Mouse (Mus musculus) fibroblast of lung, adult 2 months (primary cell): Measurements from ENCODE around the gene Zfp747.
"Not testable (repeated sequence)": the region's sequence is repeated elsewhere in the genome, so short reads cannot be mapped to it uniquely, and the experiment has no call there.

Experiments used
- DNase-seq: peaks from one replicate; pipeline ENCODE4 v3.0.0-alpha.2; 2011; ENCODE audit warnings: low read depth

The Zfp747 gene

DNA sequence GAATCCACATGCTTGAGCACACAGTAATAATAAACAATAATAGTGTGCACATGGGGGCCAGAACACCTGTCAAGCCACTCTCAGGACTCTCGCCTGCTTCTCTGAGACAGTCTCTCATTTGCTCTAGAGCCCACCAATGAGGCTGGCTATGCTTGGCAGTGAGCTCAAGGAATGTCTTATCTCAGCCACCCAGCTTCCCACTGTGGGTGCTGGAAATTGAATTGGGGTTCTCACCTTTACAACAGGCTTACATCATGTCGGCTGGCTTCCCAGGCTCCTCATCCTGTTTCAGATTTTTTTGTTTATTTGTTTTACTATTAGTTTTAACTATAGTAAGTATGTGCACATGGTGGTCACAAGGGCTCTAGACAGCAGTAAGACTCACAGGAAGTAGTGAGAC is 4.6 kb downstream of the Zfp747 start:
- DNase-seq, result no peak

DNA sequence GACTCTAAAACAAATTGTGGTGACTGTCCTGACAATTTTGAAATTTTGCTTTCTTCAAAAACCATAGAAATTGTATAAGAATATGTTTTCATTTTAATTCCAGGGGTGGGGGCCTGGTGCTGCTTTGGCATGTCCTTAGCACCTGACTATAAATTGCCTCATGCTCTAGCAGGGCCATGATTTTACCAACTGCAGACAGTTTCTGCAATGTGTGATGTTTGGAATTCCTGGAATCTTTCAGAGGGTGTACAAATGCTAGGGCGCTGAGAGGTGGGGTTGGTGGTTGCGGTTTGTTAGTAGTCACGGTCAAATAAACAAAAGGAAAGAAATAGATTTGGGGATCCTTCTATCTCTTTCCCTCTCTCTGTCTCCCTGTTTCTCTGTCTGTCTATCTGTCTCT is 9.6 kb downstream of the Zfp747 start:
- DNase-seq, result no peak

DNA sequence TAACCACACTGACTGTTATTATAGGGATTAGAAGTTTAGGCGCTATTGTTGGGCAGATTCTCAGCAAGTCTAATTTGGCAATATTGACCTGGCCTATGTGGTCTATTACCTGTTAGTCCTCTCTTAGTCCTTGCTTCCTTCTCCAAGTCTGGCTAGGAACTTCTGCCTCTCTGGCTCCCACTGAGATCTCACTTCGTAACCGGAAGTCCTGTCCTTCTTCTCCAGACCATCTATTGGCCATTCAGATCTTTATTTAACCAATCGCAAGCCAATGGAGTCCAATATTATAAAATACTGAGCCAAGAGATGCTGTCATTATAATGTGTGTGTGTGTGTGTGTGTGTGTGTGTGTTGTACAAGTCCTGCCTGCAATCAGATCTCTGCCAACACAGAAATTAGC is 11.7 kb downstream of the Zfp747 start:
- DNase-seq, result no peak

DNA sequence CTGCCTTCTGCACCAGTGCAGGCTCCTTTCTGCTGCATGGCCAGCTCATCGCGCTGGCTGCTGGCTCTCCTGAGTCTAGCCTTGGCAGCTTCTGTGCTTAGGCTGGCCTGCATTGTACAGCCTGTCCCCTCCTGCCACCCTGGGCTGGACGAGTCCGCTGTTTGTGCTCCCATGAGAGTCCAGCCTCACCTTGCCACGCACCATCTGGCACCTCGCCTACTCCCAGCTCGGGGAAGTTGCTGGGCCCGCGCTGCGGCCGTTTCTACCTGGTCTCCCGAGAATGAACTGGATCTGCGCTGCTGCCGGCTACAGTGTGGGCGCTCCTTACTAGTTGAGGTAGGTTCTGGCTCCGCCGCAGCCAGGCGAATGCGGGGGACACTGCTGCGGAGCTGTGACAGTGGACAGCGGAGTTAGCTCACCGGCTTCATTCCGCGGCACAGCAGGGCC is 12.4 kb downstream of the Zfp747 start:
- no peak for DNase-seq

DNA sequence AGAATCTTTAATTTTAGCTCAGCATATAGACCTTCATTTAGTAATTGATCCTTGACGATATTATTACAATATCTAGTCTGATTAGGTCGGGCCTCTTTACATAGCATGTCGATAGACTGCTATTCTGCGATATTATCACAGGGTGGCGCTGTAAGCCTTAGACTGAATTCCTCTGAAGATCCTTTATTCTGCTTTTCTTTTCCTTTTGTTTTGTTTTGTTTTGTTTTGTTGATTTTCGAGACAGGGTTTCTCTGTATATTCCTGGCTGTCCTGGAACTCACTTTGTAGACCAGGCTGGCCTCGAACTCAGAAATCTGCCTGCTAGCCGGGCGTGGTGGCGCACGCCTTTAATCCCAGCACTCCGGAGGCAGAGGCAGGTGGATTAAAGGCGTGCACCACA is 13.4 kb downstream of the Zfp747 start:
- DNase-seq, result not testable (repeated sequence)

DNA sequence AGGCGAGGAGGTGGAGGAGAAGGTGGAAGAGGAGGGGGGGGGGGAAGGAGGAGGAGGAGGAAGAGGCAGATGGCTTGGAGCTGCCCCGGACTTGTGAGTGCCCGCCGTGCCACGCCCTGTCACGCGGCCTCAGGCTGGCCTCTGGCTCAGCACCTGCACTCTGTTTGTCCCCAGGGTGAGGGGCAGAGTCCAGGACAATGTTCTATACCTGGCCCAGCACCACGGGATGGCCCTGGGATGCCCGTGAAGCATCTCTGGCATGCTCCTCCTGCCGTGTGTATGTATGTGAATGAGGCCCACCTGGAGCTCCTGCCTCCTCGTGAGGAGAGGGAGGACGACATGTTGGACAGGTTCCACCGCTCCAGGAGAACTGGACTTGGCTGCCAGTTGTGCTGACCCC is 14.4 kb downstream of the Zfp747 start:
- no peak for DNase-seq

DNA sequence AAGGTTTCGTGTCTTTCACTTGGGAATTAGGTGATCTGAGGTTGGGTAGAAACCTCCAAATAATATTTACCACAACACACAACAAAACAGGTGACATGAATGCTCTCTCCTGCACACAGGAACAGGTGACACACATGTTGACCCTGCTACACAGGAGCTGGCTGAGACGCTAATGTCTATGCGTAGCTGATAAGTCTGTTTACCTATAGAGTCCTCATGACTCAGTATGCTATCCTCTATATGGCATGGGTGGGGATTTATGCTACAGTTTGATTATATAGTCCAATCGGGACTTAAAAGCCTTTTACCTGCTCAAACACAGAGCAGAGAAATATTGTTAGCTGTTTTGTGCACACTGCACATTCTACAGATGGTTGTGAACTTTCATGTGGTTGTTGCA is 15.6 kb downstream of the Zfp747 start:
- DNase-seq, result no peak

DNA sequence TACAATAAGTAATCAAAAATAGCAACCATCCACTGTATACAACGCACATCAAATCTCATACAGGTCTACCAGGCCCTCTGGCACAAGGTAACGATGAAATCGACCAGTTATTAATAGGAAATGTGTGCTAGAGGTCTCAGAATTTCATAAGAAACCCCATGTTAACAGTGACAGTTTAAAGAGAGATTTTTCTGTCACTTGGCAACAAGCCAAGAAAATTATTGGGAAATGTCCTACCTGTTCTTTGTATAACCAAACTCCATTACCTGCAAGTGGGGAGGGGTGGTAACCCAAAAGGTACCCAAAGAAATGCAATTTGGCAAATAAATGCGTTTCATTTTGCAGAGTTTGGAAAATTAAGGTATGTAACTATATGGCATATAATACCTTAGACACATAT is 17.4 kb downstream of the Zfp747 start:
- no peak for DNase-seq

DNA sequence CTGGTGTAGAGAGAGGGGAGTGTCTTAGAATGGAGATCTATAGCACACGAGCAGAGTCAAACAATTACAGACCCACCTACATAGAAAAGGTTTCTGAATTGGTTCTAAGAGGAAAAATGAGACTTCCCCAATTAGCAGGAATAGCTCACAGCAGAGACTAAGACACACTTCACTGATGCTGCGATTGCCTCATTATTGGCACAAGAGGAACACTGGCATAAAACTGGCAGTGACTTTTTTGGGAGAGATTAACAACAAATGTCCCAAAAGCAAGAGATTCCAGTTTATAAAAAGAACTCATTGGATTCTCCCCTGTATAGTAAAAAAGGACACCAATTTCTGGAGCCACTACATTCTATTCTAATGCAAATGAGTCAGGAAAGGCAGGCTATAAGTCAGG is 18.0 kb downstream of the Zfp747 start:
- DNase-seq, result no peak

DNA sequence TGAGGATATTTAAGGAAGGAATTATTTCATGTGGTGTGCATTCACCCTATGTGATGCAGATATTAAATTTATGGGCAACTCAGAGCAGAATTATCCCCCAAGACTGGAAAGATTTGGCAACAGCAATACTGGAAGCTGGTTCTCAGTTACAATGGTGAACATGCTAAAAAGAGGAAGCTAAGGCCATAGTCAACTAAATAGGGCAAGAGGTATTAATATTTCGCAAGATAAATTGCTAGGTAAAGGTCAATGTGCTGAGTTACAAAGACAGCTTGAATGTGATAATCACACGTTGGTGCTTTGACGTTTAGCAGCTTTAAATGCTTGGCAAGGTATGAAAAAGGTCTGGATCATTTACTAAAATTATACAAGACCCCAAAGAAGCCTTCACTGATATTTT is 20.1 kb downstream of the Zfp747 start:
- no peak for DNase-seq

DNA sequence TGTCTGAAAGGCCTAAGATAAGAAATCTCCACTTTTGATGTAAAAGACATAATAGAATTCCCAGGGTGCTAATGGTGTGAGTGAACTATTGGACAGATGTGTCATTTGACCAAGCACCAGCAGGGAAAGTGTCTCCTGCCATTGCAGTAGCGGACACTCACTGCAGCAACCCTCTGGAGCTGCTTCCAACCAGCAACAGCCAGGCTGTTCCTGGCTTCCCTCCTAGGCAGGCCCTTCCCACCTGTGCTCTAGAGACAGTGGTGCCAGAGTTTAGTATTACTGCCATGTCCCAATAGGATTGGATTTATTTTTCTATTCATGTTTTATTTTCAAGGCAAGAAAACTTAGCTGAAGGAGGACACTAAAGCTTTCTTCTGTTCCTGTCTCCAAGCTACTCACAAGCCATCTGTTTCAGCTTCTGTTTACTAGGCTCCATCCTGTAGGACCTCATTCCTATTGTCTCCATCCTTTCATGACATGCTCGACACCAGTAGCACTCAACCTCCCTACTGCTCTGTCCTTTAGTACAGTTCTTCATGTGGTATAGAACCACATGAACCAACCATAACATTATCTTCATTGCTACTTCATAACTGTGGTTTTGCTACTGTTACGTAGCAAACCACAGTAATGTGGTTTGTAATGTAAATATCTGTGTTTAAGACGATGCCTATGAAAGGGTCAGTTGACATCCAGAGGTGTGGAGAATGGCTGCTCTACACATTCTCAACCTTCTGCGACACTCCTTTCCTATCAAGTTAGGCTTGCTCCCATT is 24.4 kb downstream of the Zfp747 start:
- DNase-seq, result no peak

DNA sequence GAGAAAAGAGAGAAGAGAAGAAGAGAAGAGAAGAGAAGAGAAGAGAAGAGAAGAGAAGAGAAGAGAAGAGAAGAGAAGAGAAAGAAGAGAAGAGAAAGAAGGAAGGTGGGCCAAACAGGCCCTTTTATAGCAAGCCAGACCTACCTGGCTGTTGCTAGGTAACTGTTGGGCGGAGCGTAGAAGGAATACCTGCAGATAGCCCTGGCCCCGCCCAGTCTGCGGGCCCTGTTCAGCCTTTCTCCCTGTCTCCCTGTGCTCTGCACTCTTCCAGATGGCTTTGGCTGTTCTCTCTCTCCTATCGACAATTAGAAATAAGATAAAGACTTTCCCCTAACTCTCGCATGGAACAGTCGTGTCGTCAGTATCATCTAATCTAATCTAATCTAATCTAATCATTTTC is 29.2 kb downstream of the Zfp747 start:
- DNase-seq, result no peak

DNA sequence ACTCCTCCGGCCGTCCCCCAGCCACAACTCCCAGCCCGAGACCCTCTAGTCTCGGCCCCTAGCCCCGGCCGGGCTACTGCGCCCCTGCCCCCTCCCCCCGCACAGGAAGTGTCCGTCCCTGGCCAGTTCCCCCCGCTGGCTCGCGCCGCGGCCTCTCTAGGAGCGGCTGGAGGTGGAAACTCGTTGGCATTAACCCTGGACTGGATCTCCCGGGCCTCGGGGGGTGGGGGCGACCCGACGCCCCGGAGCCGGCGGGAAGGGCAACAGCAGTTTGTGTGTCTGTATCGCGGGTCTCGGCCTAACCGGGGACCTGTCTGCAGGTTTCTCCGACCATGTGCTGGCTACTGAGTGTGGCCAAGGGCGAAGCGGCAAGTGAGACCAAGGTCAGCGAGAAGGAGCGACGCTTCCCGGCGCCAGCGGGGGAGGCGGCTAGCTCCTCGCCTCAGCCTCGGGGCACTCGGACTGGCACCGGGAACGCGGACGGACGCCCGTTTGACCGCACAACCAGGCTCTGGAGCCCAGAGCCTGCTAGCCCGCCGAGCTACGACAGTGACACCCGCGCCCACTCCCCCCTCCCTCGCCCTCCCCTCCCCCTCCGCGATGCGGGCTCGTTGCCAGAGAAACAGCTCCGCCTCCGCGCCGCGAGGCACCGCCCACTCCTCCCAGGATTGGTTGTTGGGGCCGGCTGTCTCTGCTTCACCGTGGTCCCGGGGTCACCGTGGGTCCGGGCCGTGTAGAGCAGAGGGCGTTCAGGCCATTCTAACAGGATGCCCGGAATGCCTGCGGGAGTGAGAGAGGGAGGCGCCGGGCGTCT is 30.1 kb downstream of the Zfp747 start, which contains the start of gene Zfp768:
Gene Zfp768, minus strand, starts transcription at position 78 of the 814 bp plus-strand sequence.
- peak; percentile 60 for DNase-seq

DNA sequence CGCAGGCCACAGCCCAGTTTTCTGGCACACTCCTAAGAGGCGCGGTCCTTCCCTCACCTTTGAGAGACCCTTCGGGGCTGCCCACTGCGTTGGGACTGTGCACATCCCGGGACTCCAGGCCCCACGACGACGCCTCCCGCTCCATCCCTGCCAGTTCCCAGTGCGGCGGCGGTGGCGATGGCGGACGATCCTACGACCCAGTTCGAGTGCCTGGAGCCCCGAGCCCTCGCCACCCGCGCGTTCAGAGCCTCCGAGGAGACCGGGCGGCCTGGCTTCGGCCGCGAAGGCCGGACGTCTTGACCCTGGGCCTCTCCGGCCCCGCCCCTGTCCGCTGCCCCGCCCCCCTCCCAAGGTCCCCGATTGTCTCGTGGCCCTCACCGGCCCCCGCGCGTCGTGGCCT is 30.8 kb downstream of the Zfp747 start:
- no peak for DNase-seq

DNA sequence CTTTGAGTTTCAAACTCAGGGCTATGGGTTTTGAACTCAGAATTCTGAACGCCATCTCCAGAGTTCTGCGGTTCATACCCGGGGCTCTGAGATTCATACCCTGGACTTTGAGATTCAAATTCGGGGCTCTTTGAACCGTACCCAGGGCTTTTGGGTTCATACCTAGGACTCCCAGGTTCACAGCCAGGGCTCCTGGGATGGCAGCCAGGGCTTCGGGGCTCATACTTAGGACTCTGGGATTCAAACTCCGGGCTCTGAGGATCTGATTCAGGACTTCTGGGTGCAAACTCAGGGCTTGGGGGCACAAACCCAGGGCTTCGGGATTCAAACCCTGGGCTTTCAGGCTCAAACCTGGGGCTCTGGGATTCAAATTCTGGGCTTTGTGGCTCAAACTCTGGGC is 31.5 kb downstream of the Zfp747 start:
- no peak for DNase-seq

DNA sequence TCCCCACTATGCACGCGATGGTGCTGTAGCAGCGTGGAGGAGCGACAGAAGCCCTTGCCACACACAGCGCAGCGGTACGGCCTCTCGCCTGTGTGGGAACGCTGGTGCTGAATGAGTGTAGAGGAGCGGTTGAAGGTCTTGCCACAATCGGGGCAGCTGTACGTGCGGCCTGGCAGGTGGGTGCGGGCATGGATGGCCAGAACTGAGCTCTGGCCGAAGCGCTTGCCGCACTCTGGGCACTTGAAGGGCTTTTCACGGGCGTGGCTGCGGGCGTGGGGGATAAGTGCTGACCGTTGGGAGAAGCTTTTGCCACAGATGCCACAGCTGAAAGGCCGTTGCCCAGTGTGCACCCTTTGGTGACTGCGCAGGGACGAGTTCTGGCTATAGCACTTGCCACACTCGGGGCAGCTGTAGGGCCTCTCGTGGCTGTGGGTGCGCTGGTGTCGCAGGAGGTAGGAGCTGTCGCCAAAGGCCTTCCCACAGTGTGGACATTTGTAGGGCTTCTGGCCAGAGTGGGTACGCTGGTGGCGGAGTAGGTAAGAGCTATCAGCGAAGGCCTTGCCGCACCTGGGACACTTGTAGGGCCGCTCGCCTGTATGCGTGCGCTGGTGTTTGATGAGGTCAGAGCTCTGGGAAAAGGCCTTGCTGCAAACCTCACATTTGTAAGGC is 32.4 kb downstream of the Zfp747 start:
- DNase-seq, result no peak

DNA sequence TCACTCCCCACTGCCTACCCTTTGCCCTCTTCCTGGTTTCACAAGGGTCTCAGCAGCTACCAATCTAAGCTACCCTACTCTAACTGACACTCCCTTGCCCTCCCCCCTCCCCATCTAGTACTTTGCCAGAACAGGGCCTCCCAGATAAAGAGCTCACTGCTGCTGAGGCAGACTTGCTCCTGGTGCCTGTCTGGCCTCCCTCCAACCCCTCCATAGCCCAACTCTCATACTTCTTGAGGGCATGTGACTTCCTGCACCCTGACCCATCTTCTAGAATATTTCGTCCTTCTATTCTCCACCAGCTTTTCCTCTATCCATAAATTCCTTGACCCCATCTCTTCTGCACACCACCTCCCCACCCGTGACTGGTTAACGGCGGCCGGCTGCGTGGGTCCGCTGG is 33.0 kb downstream of the Zfp747 start:
- no peak for DNase-seq

DNA sequence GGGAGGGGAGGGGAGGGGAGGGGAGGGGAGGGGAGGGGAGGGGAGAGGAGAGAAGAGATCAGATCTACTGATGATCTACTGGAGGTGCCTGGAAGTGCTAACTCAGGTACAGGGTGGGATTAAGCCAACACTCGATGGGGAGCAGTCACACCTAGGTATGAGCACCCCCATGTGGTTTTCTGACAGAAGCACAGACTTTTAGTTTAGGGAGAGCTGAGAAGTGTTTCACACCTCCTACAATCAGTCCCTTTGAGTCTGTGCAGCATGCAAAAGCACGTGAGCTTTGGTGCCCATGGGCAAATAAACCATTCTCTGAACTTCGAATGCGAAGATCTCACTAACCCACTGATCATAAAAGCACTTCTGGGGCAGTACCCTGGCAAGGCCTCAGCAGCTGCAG is 33.5 kb downstream of the Zfp747 start:
- DNase-seq, result no peak

DNA sequence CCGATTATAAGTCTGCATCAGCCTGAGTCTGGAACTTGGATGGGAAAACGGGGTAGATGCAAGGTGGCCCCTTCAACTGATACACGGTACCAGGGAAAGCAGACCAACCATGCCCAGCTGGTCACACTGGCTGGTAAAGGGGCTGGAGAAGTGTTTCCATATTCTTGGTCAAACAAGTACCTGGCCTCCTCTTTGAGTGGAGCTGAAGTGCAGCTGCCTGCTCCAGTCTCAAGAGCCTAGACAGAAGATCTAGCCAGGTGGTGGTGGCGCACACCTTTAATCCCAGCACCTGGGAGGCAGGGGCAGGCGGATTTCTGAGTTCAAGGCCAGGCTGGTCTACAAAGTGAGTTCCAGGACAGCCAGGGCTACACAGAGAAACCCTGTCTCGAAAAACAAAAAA is 34.0 kb downstream of the Zfp747 start:
- DNase-seq, result not testable (repeated sequence)

DNA sequence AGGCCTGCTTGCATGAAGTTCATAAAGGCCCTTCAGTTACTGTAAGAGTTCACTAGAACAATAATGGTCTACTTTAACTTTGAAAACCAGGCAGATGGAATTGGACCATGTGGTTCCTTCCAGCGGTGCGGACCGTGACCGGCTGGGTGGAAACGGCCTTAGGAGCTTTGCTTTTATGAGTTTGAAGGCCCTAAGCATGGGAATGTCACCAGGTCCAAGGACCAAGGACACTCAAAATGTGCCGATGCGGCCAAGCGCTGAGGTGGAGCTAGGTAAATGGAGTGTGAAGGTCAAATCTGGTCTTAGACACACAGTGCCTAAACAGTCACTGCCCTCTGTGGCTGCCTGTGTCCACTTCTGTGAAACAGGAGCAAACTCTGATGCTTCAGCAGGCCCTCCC is 34.5 kb downstream of the Zfp747 start:
- no peak for DNase-seq

DNA sequence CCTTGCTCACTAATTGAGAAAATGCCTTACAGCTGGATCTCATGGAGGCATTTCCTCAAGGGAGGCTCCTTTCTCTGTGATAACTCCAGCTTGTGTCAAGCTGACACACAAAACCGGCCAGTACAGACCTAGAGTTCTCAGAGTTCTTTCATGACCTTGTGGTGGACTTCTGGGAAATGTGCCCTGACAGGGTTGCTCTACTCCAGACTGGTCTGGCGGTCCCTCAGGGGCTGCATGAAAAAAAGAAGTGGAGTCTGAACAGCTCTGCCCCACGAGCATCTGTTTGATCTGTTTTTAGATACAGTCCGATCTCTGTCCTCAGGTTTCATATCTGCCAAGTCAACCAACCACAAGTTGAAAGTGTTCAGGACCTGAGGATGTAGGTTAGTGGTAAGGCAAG is 38.2 kb downstream of the Zfp747 start:
- no peak for DNase-seq

DNA sequence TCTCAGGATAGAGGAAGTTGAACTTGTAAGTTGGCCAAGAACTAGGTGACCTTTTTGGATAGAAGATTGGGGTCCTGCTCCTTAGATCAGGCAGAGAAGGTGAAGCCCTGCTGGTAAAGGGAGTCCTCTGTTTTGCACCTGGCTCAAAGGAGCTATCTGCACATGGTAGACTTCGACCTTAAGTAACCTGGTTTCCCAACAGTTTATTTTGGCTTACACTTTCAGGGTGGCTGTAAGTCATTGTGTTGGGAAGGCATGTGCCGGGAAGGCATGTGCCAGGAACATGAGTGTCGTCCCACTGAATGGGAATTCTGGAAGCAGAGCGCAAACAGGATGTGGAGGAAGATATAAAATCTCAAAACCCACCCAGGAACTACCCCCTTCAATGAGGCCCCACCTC is 40.2 kb downstream of the Zfp747 start:
- DNase-seq, result no peak

DNA sequence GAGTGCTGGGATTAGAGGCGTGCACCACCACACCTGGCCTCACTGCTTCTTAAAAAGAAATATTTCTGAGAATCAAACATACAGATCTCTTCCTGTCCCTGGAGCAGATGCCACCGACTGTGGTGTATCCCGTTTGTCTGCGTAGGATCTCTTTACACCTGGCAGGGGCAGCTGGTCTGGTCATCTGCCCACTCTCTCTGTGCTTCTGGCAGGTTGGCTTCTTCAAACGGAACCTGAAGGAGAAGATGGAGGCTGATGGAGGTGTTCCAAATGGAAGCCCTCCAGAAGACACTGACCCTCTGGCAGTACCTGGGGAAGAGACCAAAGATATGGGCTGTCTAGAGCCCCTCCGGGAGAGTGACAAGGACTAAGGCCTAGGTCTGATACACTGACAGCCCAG is 42.6 kb downstream of the Zfp747 start:
- DNase-seq, result no peak
